In the genomic region with DNA sequence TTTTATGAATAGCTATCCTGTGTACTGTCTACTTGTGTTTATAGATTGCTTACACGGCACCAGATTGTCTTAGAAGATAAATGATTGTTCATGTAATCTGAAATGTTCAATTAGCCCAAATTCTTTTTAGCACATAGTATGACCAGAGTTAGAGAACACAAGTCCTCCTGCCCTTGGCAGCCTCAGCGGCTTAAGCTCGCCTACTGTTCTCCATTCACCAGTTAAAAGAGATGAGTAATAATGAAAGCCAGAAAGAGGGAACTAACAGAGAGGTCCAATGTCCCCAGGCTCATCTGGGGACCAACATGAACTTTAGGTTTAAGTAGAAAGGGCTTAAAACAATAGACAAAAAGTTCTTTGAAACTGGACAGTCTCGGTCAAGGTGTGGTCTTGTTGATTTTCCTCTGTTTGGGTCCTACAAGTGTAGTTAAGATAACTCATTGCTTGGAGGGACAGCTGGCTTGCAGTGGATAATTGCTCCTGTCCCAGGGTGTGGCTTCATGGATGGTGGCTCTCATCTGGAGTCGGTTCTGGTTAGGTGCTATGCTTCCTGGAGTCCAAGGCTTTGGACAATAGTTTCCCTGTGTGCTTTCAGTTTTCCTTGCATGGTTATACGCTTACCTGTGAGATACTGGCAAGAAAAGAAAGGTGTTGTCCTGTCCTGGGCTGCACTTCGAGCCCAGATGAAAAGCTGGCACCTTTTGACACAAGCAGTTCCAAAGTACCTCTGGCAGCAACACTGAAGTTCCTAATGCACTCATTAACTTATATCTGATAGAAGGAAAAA, we compare ENCODE assay signal across 28 mouse cellular contexts. TPM values are rescaled to one million over a fixed set of nuclear protein-coding genes. Genes with fewer than 3 reads are reported as not detected.
DNase-seq lines count a peak whose midpoint lies in the region; ATAC-seq and TF ChIP-seq lines count a peak whose summit lies in the region.
"Had no signal": no experiment of that assay in that cellular context is flagged by ENCODE, and none has a peak within 500 bp of the region (broad histone marks: within the 10 kb centered on the region; RNA-seq: fewer than 3 reads in every experiment).

No protein-coding gene starts in this region.

- H3K9ac ChIP-seq in intestine, embryonic 16.5 days (ENCODE audit: low read depth, low read length), result no peak overlapping the region
- no peak overlapping the region for H3K9ac ChIP-seq in heart, embryonic 12.5 days
- no peak overlapping the region for H3K9ac ChIP-seq in hindbrain, embryonic 12.5 days
- H3K9ac ChIP-seq: embryonic facial prominence, embryonic 12.5 days; hindbrain, embryonic 14.5 days had no signal

- no peak overlapping the region for H3K4me3 ChIP-seq in bone marrow macrophage, adult 2 months (ENCODE audit: insufficient read depth, low read length)
- no peak overlapping the region for H3K4me3 ChIP-seq in intestine, embryonic 16.5 days (ENCODE audit: low read length)
- H3K4me3 ChIP-seq in heart, embryonic 12.5 days, result no peak overlapping the region
- no peak overlapping the region for H3K4me3 ChIP-seq in hindbrain, embryonic 12.5 days
- H3K4me3 ChIP-seq: embryonic facial prominence, embryonic 12.5 days; erythroblast, embryonic 14.5 days; layer of hippocampus, adult 2 months had no signal

- H3K4me1 ChIP-seq in bone marrow macrophage, adult 2 months (ENCODE audit: control insufficient read depth, insufficient read depth, low read length), result peaks cover 41% of the 10 kb centered on the region
- H3K4me1 ChIP-seq in intestine, embryonic 16.5 days (ENCODE audit: control insufficient read depth, insufficient read depth, low read length), result no peaks in the 10 kb centered on the region
- no peaks in the 10 kb centered on the region for H3K4me1 ChIP-seq in heart, embryonic 12.5 days (replicated peaks)
- no peaks in the 10 kb centered on the region for H3K4me1 ChIP-seq in hindbrain, embryonic 12.5 days
- H3K4me1 ChIP-seq: embryonic facial prominence, embryonic 12.5 days had no signal

- no peak overlapping the region for H3K4me2 ChIP-seq in intestine, embryonic 16.5 days (ENCODE audit: low read depth, low read length)
- no peak overlapping the region for H3K4me2 ChIP-seq in heart, embryonic 12.5 days
- no peak overlapping the region for H3K4me2 ChIP-seq in hindbrain, embryonic 12.5 days (replicated peaks)
- H3K4me2 ChIP-seq: embryonic facial prominence, embryonic 12.5 days; hindbrain, embryonic 14.5 days had no signal

- no peaks in the 10 kb centered on the region for H3K36me3 ChIP-seq in intestine, embryonic 16.5 days (ENCODE audit: control insufficient read depth, insufficient read depth, low read length)
- H3K36me3 ChIP-seq in heart, embryonic 12.5 days, result no peaks in the 10 kb centered on the region
- H3K36me3 ChIP-seq in hindbrain, embryonic 12.5 days, result no peaks in the 10 kb centered on the region
- H3K36me3 ChIP-seq: embryonic facial prominence, embryonic 12.5 days had no signal

- no peaks in the 10 kb centered on the region for H3K9me3 ChIP-seq in intestine, embryonic 16.5 days (ENCODE audit: control insufficient read depth, low read length)
- H3K9me3 ChIP-seq in heart, embryonic 12.5 days (replicated peaks), result no peaks in the 10 kb centered on the region
- no peaks in the 10 kb centered on the region for H3K9me3 ChIP-seq in hindbrain, embryonic 12.5 days (replicated peaks)
- H3K9me3 ChIP-seq: embryonic facial prominence, embryonic 12.5 days had no signal

- H3K27me3 ChIP-seq in intestine, embryonic 16.5 days (replicated peaks; ENCODE audit: control insufficient read depth, insufficient read depth, low read length), result no peaks in the 10 kb centered on the region
- H3K27me3 ChIP-seq in heart, embryonic 12.5 days (replicated peaks), result no peaks in the 10 kb centered on the region
- H3K27me3 ChIP-seq in hindbrain, embryonic 12.5 days, result no peaks in the 10 kb centered on the region
- H3K27me3 ChIP-seq: embryonic facial prominence, embryonic 12.5 days had no signal

- ATAC-seq in intestine, embryonic 16.5 days, result peak; percentile 65
- peak; percentile 81 for ATAC-seq in neutrophil, adult 5-6 weeks (ENCODE audit: extremely low read depth, insufficient number of reproducible peaks, low FRiP score, poor library complexity, severe bottlenecking)
- ATAC-seq in heart, embryonic 12.5 days (ENCODE audit: insufficient number of reproducible peaks, low FRiP score), result no peak
- ATAC-seq in hindbrain, embryonic 12.5 days (ENCODE audit: low FRiP score), result no peak
- ATAC-seq: forebrain, embryonic 14.5 days had no signal

- TF ChIP-seq POLR2A in bone marrow macrophage, adult 2 months (IDR thresholded peaks at IDR 0.05; ENCODE audit: borderline replicate concordance, low read depth, low read length), result no peak

- 63% methylated on average over 7 of the region's 7 CpGs for WGBS in intestine, embryonic 16.5 days
- WGBS in heart, embryonic 12.5 days, result 80% methylated on average over 7 of the region's 7 CpGs
- 82% methylated on average over 7 of the region's 7 CpGs for WGBS in hindbrain, embryonic 12.5 days

- peak overlapping the region; percentile 50 for H3K27ac ChIP-seq in bone marrow macrophage, adult 2 months (ENCODE audit: insufficient read depth, low read depth, low read length)
- H3K27ac ChIP-seq in intestine, embryonic 16.5 days (ENCODE audit: low read length), result no peak overlapping the region
- no peak overlapping the region for H3K27ac ChIP-seq in heart, embryonic 12.5 days (ENCODE audit: poor library complexity, severe bottlenecking)
- H3K27ac ChIP-seq in hindbrain, embryonic 12.5 days, result no peak overlapping the region
- H3K27ac ChIP-seq: embryonic facial prominence, embryonic 12.5 days; hindbrain, embryonic 14.5 days; kidney, postnatal 0 days; layer of hippocampus, adult 2 months had no signal

- TF ChIP-seq CTCF in bone marrow macrophage, adult 2 months (IDR thresholded peaks at IDR 0.05; ENCODE audit: low read depth, low read length), result no peak

- DNase-seq in B cell, adult 2 months, result peak; percentile 19 to 37
- DNase-seq in ovary, postnatal 10 days (ENCODE audit: low spot score), result no peak
- DNase-seq: adrenal gland, postnatal 25 days; cerebellum, adult 8-10 months; gastrocnemius, postnatal 14 days; heart, postnatal 10 days; lung, postnatal 10 days; spleen, adult 18-20 months had no signal

RNA-seq across cellular contexts. Expression of gene Ccl6, which starts 3.0 kb away (rescaled TPM):
- polyA plus RNA-seq in bone marrow macrophage, adult 2 months (2012; ENCODE audit: insufficient read depth, insufficient read length, missing spikeins), result 168 and 174 TPM in 2 replicates
- 30.3 and 39.1 TPM in 2 replicates for polyA plus RNA-seq in intestine, embryonic 16.5 days (2015; fragmentation: Nextera tagmentation; extraction: Ambion mirVana)
- 1,141 and 1,189 TPM in 2 replicates for total RNA-seq in neutrophil, adult 5-6 weeks (2017)
- 0.86 and 1.5 TPM in 2 replicates for polyA plus RNA-seq in heart, embryonic 12.5 days (2016; fragmentation: Nextera tagmentation; extraction: Ambion mirVana)
- 0.81 and 1.8 TPM in 2 replicates for polyA plus RNA-seq in hindbrain, embryonic 12.5 days (2016; fragmentation: Nextera tagmentation; extraction: Ambion mirVana)
- total RNA-seq: MEL had no signal
- polyA plus RNA-seq: erythroblast, embryonic 14.5 days had no signal

RNA-seq across cellular contexts. Expression of gene Ccl9, which starts 17.4 kb away (rescaled TPM):
- 650 and 692 TPM in 2 replicates for polyA plus RNA-seq in bone marrow macrophage, adult 2 months (2012; ENCODE audit: insufficient read depth, insufficient read length, missing spikeins)
- 47.6 and 52.6 TPM in 2 replicates for polyA plus RNA-seq in intestine, embryonic 16.5 days (2015; fragmentation: Nextera tagmentation; extraction: Ambion mirVana)
- total RNA-seq in neutrophil, adult 5-6 weeks (2017), result 30.6 and 52.2 TPM in 2 replicates
- 0.66 and 1.5 TPM in 2 replicates for polyA plus RNA-seq in heart, embryonic 12.5 days (2016; fragmentation: Nextera tagmentation; extraction: Ambion mirVana)
- 1.3 and 1.7 TPM in 2 replicates for polyA plus RNA-seq in hindbrain, embryonic 12.5 days (2016; fragmentation: Nextera tagmentation; extraction: Ambion mirVana)
- polyA plus RNA-seq: erythroblast, embryonic 14.5 days had no signal

RNA-seq across cellular contexts. Expression of gene Rpl9-ps1, which starts 49.6 kb away (rescaled TPM):
- not detected in 2 replicates for polyA plus RNA-seq in bone marrow macrophage, adult 2 months (2012; ENCODE audit: insufficient read depth, insufficient read length, missing spikeins)
- not detected in 2 replicates for polyA plus RNA-seq in intestine, embryonic 16.5 days (2015; fragmentation: Nextera tagmentation; extraction: Ambion mirVana)
- total RNA-seq in neutrophil, adult 5-6 weeks (2017), result 1.4 TPM in 1 of 2 replicates, not detected in the other
- polyA plus RNA-seq in heart, embryonic 12.5 days (2016; fragmentation: Nextera tagmentation; extraction: Ambion mirVana), result not detected in 2 replicates
- polyA plus RNA-seq in hindbrain, embryonic 12.5 days (2016; fragmentation: Nextera tagmentation; extraction: Ambion mirVana), result not detected in 2 replicates
- total RNA-seq: adrenal gland, postnatal 25 days; gastrocnemius, postnatal 14 days; heart, postnatal 10 days; layer of hippocampus, adult 2 months; left cerebral cortex, postnatal 25 days; MEL had no signal
- polyA plus RNA-seq: cortical plate, adult 2 months; embryonic facial prominence, embryonic 12.5 days; erythroblast, embryonic 14.5 days; forebrain, embryonic 14.5 days; hindbrain, embryonic 14.5 days; intestine, embryonic 14.5 days; kidney, postnatal 0 days; limb, embryonic 14.5 days; liver, embryonic 16.5 days; neural tube, embryonic 11.5 days; stomach, embryonic 16.5 days; thymus, postnatal 0 days had no signal

RNA-seq across cellular contexts. Expression of gene Ccl3, which starts 53.3 kb away (rescaled TPM):
- polyA plus RNA-seq in bone marrow macrophage, adult 2 months (2012; ENCODE audit: insufficient read depth, insufficient read length, missing spikeins), result 129 and 135 TPM in 2 replicates
- 0.43 and 0.66 TPM in 2 replicates for polyA plus RNA-seq in intestine, embryonic 16.5 days (2015; fragmentation: Nextera tagmentation; extraction: Ambion mirVana)
- 25.6 and 29.2 TPM in 2 replicates for total RNA-seq in neutrophil, adult 5-6 weeks (2017)
- 0.23 and 0.44 TPM in 2 replicates for polyA plus RNA-seq in heart, embryonic 12.5 days (2016; fragmentation: Nextera tagmentation; extraction: Ambion mirVana)
- 1.2 and 1.3 TPM in 2 replicates for polyA plus RNA-seq in hindbrain, embryonic 12.5 days (2016; fragmentation: Nextera tagmentation; extraction: Ambion mirVana)
- total RNA-seq: gastrocnemius, postnatal 14 days; layer of hippocampus, adult 2 months; left cerebral cortex, postnatal 25 days; MEL had no signal

Comparison
In these comparisons a context has a peak if more than half of its experiments do, and no peak if none do; other contexts are left out.
1. ATAC-seq: peak in intestine, embryonic 16.5 days (single experiment) and neutrophil, adult 5-6 weeks (single experiment); none in heart, embryonic 12.5 days (single experiment) and hindbrain, embryonic 12.5 days (single experiment).
2. RNA of gene Ccl6, which starts 3.0 kb away (polyA plus RNA-seq): 168 to 174 TPM in bone marrow macrophage, adult 2 months and 30.3 to 39.1 TPM in intestine, embryonic 16.5 days; 0.86 to 1.5 TPM in heart, embryonic 12.5 days and 0.81 to 1.8 TPM in hindbrain, embryonic 12.5 days; every median in the first group is over 10 times any median in the second.
3. RNA of gene Ccl9, which starts 17.4 kb away (polyA plus RNA-seq): 650 to 692 TPM in bone marrow macrophage, adult 2 months and 47.6 to 52.6 TPM in intestine, embryonic 16.5 days; 1.3 to 1.7 TPM in hindbrain, embryonic 12.5 days and 0.66 to 1.5 TPM in heart, embryonic 12.5 days; every median in the first group is over 10 times any median in the second.